Mouse (Mus musculus) liver, embryonic 15.5 days (tissue): ENCODE results near the gene Rpn1. TPM values are rescaled to one million over a fixed set of nuclear protein-coding genes. Genes with fewer than 3 reads are reported as not detected.

Source experiments
- ATAC-seq: fragments of 200-750 bp; cut with Nextera tagmentation; 2 replicates; pipeline ENCODE4 v1.8.0; 2017; ENCODE audit warnings: moderate number of reproducible peaks, mild to moderate bottlenecking, moderate library complexity; ENCODE audit not compliant: insufficient read depth
- H3K27ac ChIP-seq: fragments of 300-500 bp; sonication (generic); replicated peaks from 2 replicates; pipeline ENCODE4 v1.5.1; 2015; ENCODE audit warnings: mild to moderate bottlenecking, inconsistent platforms
- H3K27me3 ChIP-seq: fragments of 300-500 bp; sonication (generic); 2 replicates; pipeline ENCODE4 v1.6.1; 2015; ENCODE audit warnings: mild to moderate bottlenecking, inconsistent platforms
- H3K36me3 ChIP-seq: fragments of 300-500 bp; sonication (generic); replicated peaks from 2 replicates; pipeline ENCODE4 v1.6.1; 2015; ENCODE audit warnings: moderate library complexity, mild to moderate bottlenecking, inconsistent platforms
- H3K4me1 ChIP-seq: fragments of 300-500 bp; sonication (generic); replicated peaks from 2 replicates; pipeline ENCODE4 v1.6.1; 2015; ENCODE audit warnings: inconsistent platforms
- H3K4me2 ChIP-seq: fragments of 300-500 bp; sonication (generic); 2 replicates; pipeline ENCODE4 v1.6.1; 2015; ENCODE audit warnings: moderate library complexity, mild to moderate bottlenecking, inconsistent platforms
- H3K4me3 ChIP-seq: fragments of 300-500 bp; sonication (generic); replicated peaks from 2 replicates; pipeline ENCODE4 v1.5.1; 2015; ENCODE audit warnings: mild to moderate bottlenecking, inconsistent platforms
- H3K9ac ChIP-seq: fragments of 300-500 bp; sonication (generic); 2 replicates; pipeline ENCODE4 v1.6.1; 2015; ENCODE audit warnings: moderate library complexity, mild to moderate bottlenecking, inconsistent platforms
- H3K9me3 ChIP-seq: fragments of 300-500 bp; sonication (generic); replicated peaks from 2 replicates; pipeline ENCODE4 v1.6.1; 2016; ENCODE audit warnings: inconsistent platforms
- WGBS: fragments of 180-500 bp; shearing (Covaris S2); methylation state at CpG from one replicate; pipeline ENCODE4 v1.1.7; 2015; ENCODE audit warnings: mixed read lengths; ENCODE audit not compliant: insufficient replicate concordance; 5-methylcytosine and 5-hydroxymethylcytosine counted together
- polyA plus RNA-seq: library from polyadenylated mRNA; unstranded; fragments of >200 nt; fragmentation: Nextera tagmentation; extraction: Ambion mirVana; gene quantifications from 2 replicates; pipeline ENCODE4 v1.2.1, GENCODE M21; 2015

The Rpn1 gene
- 181 and 184 TPM in 2 replicates for polyA plus RNA-seq

- Histone ChIP-seq H3K9ac (peak within 1 kb of the TSS; percentile 91), H3K27me3 (no peaks in the 10 kb centered on the region), H3K9me3 (no peaks in the 10 kb centered on the region), H3K27ac (peak within 1 kb of the TSS; percentile 85), H3K4me1 (peaks cover 42% of the 10 kb centered on the region), H3K4me2 (peak within 1 kb of the TSS; percentile 92), H3K36me3 (peaks cover 14% of the 10 kb centered on the region; the same call in 1 of the 2 replicates), H3K4me3 (peak within 1 kb of the TSS; percentile 94)
- under 1% methylated on average over 71 of the region's 71 CpGs for WGBS
- ATAC-seq, result peak; percentile 95
Observed at GRCm38 (mm10) chr6:88084278-88085151, at the start of gene Rpn1. Rpn1 (plus strand) TSS chr6:88084482.

GRCm38 (mm10) chr6:88037471-88038045 lies 46.7 kb upstream of the Rpn1 start:
- H3K4me1 ChIP-seq, result peaks cover 46% of the 10 kb centered on the region
- H3K9ac ChIP-seq, result no peak overlapping the region
- H3K27ac ChIP-seq, result no peak overlapping the region

GRCm38 (mm10) chr6:88039426-88039825 lies 44.9 kb upstream of the Rpn1 start:
- no peak overlapping the region for H3K4me2 ChIP-seq
- no peak overlapping the region for H3K27ac ChIP-seq
- ATAC-seq, result no peak
- H3K9ac ChIP-seq, result no peak overlapping the region
- peaks cover 58% of the 10 kb centered on the region for H3K4me1 ChIP-seq
- peaks cover 25% of the 10 kb centered on the region for H3K36me3 ChIP-seq
- WGBS, result 86% methylated on average over 4 of the region's 4 CpGs
- no peaks in the 10 kb centered on the region for H3K27me3 ChIP-seq
- no peak overlapping the region for H3K4me3 ChIP-seq
- H3K9me3 ChIP-seq, result no peaks in the 10 kb centered on the region

More at GRCm38 (mm10) chr6:88037471-88038045, 46.7 kb upstream of the Rpn1 start:
- H3K4me3 ChIP-seq, result no peak overlapping the region
- no peaks in the 10 kb centered on the region for H3K9me3 ChIP-seq
- 71% methylated on average over 4 of the region's 4 CpGs for WGBS
- no peak overlapping the region for H3K4me2 ChIP-seq
- H3K27me3 ChIP-seq, result no peaks in the 10 kb centered on the region
- H3K36me3 ChIP-seq, result peaks cover 28% of the 10 kb centered on the region
- ATAC-seq, result no peak

- Histone ChIP-seq H3K9me3 (no peaks in the 10 kb centered on the region), H3K4me2 (no peak overlapping the region), H3K4me1 (peaks cover 58% of the 10 kb centered on the region), H3K27me3 (no peaks in the 10 kb centered on the region), H3K36me3 (peaks cover 19% of the 10 kb centered on the region), H3K27ac (no peak overlapping the region), H3K4me3 (no peak overlapping the region), H3K9ac (no peak overlapping the region)
- 75% methylated on average over 4 of the region's 4 CpGs for WGBS
- ATAC-seq, result no peak
Observed at GRCm38 (mm10) chr6:88041221-88041620, 43.1 kb upstream of the Rpn1 start.

- Histone ChIP-seq H3K27me3 (no peaks in the 10 kb centered on the region), H3K4me1 (peaks cover 58% of the 10 kb centered on the region), H3K36me3 (peaks cover 15% of the 10 kb centered on the region), H3K4me3 (no peak overlapping the region), H3K9ac (no peak overlapping the region), H3K9me3 (no peaks in the 10 kb centered on the region), H3K27ac (0 out of 2 replicates have a peak overlapping the region, but pooled peaks have one; percentile 1), H3K4me2 (peak overlapping the region; percentile 1; the same call in 1 of the 2 replicates)
- 82% methylated on average over 3 of the region's 3 CpGs for WGBS
- no peak for ATAC-seq
Observed at GRCm38 (mm10) chr6:88042336-88042735, 41.9 kb upstream of the Rpn1 start.

GRCm38 (mm10) chr6:88044234-88044576 lies 40.1 kb upstream of the Rpn1 start:
- H3K4me3 ChIP-seq, result peak overlapping the region; percentile 91
- no peaks in the 10 kb centered on the region for H3K9me3 ChIP-seq
- H3K9ac ChIP-seq, result peak overlapping the region; percentile 91
- H3K4me1 ChIP-seq, result peaks cover 49% of the 10 kb centered on the region
- no peak for ATAC-seq
- peaks cover 6% of the 10 kb centered on the region; the same call in 1 of the 2 replicates for H3K36me3 ChIP-seq
- H3K27ac ChIP-seq, result peak overlapping the region; percentile 88
- H3K27me3 ChIP-seq, result 0 out of 2 replicates have a peak, but pooled peaks cover under 1% of the 10 kb centered on the region
- 1% methylated on average over 3 of the region's 3 CpGs for WGBS
- peak overlapping the region; percentile 85 for H3K4me2 ChIP-seq

GRCm38 (mm10) chr6:88044577-88045405 lies 39.5 kb upstream of the Rpn1 start, which contains the start of gene Rab7:
Rab7 (minus strand) TSS chr6:88045270.
- WGBS, result under 1% methylated on average over 82 of the region's 82 CpGs
- Histone ChIP-seq H3K27me3 (0 out of 2 replicates have a peak, but pooled peaks cover 5% of the 10 kb centered on the region), H3K27ac (peak within 1 kb of the TSS; percentile 88), H3K4me2 (peak within 1 kb of the TSS; percentile 85), H3K4me1 (peaks cover 49% of the 10 kb centered on the region), H3K9me3 (no peaks in the 10 kb centered on the region), H3K9ac (peak within 1 kb of the TSS; percentile 91), H3K36me3 (no peaks in the 10 kb centered on the region), H3K4me3 (peak within 1 kb of the TSS; percentile 91)
- peak; percentile 90 for ATAC-seq

GRCm38 (mm10) chr6:88045406-88045766 lies 38.9 kb upstream of the Rpn1 start:
- Histone ChIP-seq H3K9me3 (no peaks in the 10 kb centered on the region), H3K27me3 (peaks cover 7% of the 10 kb centered on the region; the same call in 1 of the 2 replicates), H3K4me2 (peak overlapping the region; percentile 85), H3K36me3 (no peaks in the 10 kb centered on the region), H3K27ac (peak overlapping the region; percentile 88), H3K9ac (no peak overlapping the region), H3K4me1 (peaks cover 49% of the 10 kb centered on the region), H3K4me3 (peak overlapping the region; percentile 91)
- 30% methylated on average over 3 of the region's 3 CpGs for WGBS
- no peak for ATAC-seq

- H3K27me3 ChIP-seq, result peaks cover 16% of the 10 kb centered on the region; the same call in 1 of the 2 replicates
- 31% methylated on average over 5 of the region's 5 CpGs for WGBS
- H3K4me2 ChIP-seq, result no peak overlapping the region
- H3K27ac ChIP-seq, result 0 out of 2 replicates have a peak overlapping the region, but pooled peaks have one; percentile 25
- no peak for ATAC-seq
- H3K4me1 ChIP-seq, result peaks cover 33% of the 10 kb centered on the region
- H3K4me3 ChIP-seq, result no peak overlapping the region
- no peaks in the 10 kb centered on the region for H3K36me3 ChIP-seq
- H3K9me3 ChIP-seq, result no peaks in the 10 kb centered on the region
- H3K9ac ChIP-seq, result no peak overlapping the region
Observed at GRCm38 (mm10) chr6:88047853-88048252, 36.4 kb upstream of the Rpn1 start.

- H3K4me3 ChIP-seq, result no peak overlapping the region
- no peak overlapping the region for H3K9ac ChIP-seq
- no peaks in the 10 kb centered on the region for H3K36me3 ChIP-seq
- H3K27ac ChIP-seq, result peak overlapping the region; percentile 42; the same call in 1 of the 2 replicates
- peaks cover 22% of the 10 kb centered on the region for H3K4me1 ChIP-seq
- H3K27me3 ChIP-seq, result peaks cover 16% of the 10 kb centered on the region; the same call in 1 of the 2 replicates
- peak overlapping the region; percentile 4; the same call in 1 of the 2 replicates for H3K4me2 ChIP-seq
- WGBS, result 64% methylated on average over 6 of the region's 6 CpGs
- no peaks in the 10 kb centered on the region for H3K9me3 ChIP-seq
- ATAC-seq, result peak; percentile 33; the same call in 1 of the 2 replicates
Observed at GRCm38 (mm10) chr6:88049008-88049407, 35.3 kb upstream of the Rpn1 start.
